Mouse (Mus musculus): ENCODE measurements at regions not wholly inside any gene's neighbourhood (a gene's known extent, or its start where the extent isn't known, plus 50 kb on each side); places are given as distances from the start of the nearest gene placed in this dataset.

DNA sequence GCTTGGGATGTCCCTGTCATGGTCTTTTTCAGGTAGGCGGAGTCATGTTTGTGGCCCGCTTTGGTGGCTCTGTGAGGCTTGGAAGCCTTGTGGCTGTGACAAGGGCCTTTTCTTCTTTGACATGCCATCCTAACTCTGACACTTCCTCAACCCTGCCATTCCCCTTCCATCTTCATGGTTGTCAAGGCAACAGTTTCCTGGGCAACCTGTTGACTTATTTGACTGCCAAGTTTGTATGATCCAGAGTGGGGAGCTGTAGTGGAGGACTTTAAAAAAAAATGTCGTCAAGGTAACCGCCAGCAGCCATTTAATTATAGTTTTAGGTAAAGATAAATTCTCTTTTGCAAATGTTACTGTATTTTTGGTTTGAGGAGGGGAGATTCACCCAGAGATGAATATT, 56.8 kb upstream of the Kcng1 start:
- no peak for TF ChIP-seq CTCF (IDR thresholded peaks at IDR 0.05; ENCODE audit: extremely low read depth, insufficient read length, insufficient replicate concordance, low read depth, low read length)
- TF ChIP-seq POLR2A (IDR thresholded peaks at IDR 0.05; ENCODE audit: low read depth, low read length): no peak

All from small intestine, adult 2 months (tissue).